Mouse (Mus musculus): ENCODE measurements around the gene 2510009E07Rik. TPM values are rescaled to one million over a fixed set of nuclear protein-coding genes. Genes with fewer than 3 reads are reported as not detected.

The 2510009E07Rik gene
- polyA plus RNA-seq (2015; fragmentation: Nextera tagmentation; extraction: Ambion mirVana), result 7.7 and 8.7 TPM in 2 replicates

DNA sequence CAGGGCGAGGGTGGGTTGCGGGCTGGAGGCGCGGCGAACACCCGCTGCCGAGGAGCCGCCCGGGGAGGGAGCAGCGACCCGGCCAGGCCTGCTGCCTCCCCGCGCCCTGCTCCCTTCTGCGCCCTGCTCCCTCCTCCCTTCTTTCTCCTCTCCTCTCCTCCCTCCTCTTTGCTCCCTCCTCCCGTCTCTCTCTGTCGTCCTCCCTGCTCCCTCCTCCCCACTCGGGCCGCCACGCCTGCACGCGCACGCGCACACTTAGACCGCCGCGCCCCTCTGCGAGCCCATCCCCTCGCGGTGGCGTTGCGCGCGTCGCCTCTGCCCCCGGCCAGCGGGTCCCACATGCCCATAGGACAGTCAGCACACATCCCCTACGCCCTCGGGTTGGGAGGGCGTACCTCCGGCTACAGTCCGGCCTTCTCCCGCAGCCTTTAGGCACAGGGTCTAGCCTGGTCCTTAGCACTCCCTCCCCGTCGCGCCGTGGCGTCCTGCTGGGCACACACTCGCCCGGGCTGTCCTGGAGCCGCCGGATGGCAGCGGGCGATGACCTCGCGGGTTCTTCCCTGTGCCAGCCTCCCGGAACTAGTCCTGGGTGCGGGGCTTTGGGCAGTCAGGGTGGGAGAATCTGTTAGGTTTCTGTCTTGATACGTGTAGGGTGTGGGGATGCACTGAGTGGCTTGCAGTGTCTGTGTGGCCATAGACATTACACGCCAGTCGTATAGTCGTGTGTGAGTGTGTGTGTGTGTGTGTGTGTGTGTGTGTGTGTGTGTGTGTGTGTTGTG lies at the start of gene 2510009E07Rik:
2510009E07Rik (minus strand) TSS at position 203 of the 779 bp plus-strand sequence.
- Histone ChIP-seq H3K27me3 (replicated peaks; ENCODE audit: control insufficient read depth, insufficient read depth, low read length) (no peaks in the 10 kb centered on the region), H3K27ac (ENCODE audit: low read depth, low read length) (peak within 1 kb of the TSS; percentile 83), H3K36me3 (ENCODE audit: control insufficient read depth, insufficient read depth) (no peaks in the 10 kb centered on the region), H3K9ac (ENCODE audit: low read depth, low read length) (peak within 1 kb of the TSS; percentile 72), H3K4me3 (ENCODE audit: low read depth, low read length) (peak within 1 kb of the TSS; percentile 77), H3K9me3 (ENCODE audit: control insufficient read depth) (no peaks in the 10 kb centered on the region), H3K4me2 (replicated peaks; ENCODE audit: low read depth) (peak within 1 kb of the TSS; percentile 98), H3K4me1 (replicated peaks; ENCODE audit: control insufficient read depth, insufficient read depth, low read length) (no peaks in the 10 kb centered on the region)
- under 1% methylated on average over 52 of the region's 61 CpGs for WGBS
- ATAC-seq, result peak; percentile 76
- peak; percentile 23 for TF ChIP-seq CTCF (IDR thresholded peaks at IDR 0.05; ENCODE audit: low read depth)

DNA sequence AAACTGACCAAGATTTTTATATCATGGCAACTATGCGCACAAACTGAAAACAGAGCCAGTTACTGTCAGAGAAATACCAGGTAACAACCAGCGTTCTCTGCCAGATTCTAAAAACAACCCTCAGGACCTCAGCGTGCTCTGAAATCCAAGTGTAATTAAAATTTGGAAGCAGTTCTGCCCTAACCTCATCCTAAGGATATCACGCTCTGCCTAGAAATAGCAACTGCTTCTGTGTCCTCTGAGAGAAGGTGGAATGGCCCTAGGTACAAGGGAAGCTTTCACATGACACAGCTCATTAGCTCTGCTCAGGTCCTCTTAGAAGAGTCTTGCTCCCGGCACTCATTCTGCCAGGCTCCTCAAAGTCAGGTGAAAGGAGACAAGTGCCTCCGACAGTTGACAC lies 48.9 kb upstream of the 2510009E07Rik start:
- no peak for TF ChIP-seq CTCF (IDR thresholded peaks at IDR 0.05; ENCODE audit: low read depth)
- no peaks in the 10 kb centered on the region for H3K4me1 ChIP-seq (replicated peaks; ENCODE audit: control insufficient read depth, insufficient read depth, low read length)
- H3K4me3 ChIP-seq (ENCODE audit: low read depth, low read length), result no peak overlapping the region
- no peak overlapping the region for H3K4me2 ChIP-seq (replicated peaks; ENCODE audit: low read depth)
- 92% methylated on average over 6 of the region's 6 CpGs for whole genome bisulfite sequencing
- H3K9me3 ChIP-seq (ENCODE audit: control insufficient read depth), result no peaks in the 10 kb centered on the region
- H3K9ac ChIP-seq (ENCODE audit: low read depth, low read length), result no peak overlapping the region
- H3K27ac ChIP-seq (ENCODE audit: low read depth, low read length), result no peak overlapping the region
- no peaks in the 10 kb centered on the region for H3K36me3 ChIP-seq (ENCODE audit: control insufficient read depth, insufficient read depth)
- no peak for ATAC-seq
- H3K27me3 ChIP-seq (replicated peaks; ENCODE audit: control insufficient read depth, insufficient read depth, low read length), result no peaks in the 10 kb centered on the region

DNA sequence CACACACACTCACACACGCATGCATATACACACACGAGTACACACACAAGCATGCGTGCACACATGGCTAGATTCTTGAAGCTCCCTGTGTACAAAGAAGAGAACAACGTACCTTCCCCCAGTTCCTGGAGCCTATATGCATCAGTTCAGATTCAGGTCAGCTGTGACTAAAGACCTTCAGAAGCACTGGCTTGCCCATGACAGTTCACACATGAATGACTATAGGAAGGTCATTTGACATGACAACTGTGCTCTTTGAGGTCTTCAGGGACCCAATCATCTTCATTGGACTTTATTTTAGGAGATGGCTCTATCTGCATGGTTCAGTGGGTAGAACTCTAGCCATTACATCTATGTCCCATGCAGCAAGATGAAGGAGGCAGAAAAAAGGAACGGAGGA lies 48.4 kb upstream of the 2510009E07Rik start:
- H3K9me3 ChIP-seq (ENCODE audit: control insufficient read depth), result no peaks in the 10 kb centered on the region
- H3K36me3 ChIP-seq (ENCODE audit: control insufficient read depth, insufficient read depth), result no peaks in the 10 kb centered on the region
- 94% methylated on average over 5 of the region's 5 CpGs for WGBS
- H3K27me3 ChIP-seq (replicated peaks; ENCODE audit: control insufficient read depth, insufficient read depth, low read length), result no peaks in the 10 kb centered on the region
- H3K27ac ChIP-seq (ENCODE audit: low read depth, low read length), result no peak overlapping the region
- no peak for ATAC-seq
- H3K4me3 ChIP-seq (ENCODE audit: low read depth, low read length), result no peak overlapping the region
- no peaks in the 10 kb centered on the region for H3K4me1 ChIP-seq (replicated peaks; ENCODE audit: control insufficient read depth, insufficient read depth, low read length)
- H3K9ac ChIP-seq (ENCODE audit: low read depth, low read length), result no peak overlapping the region
- TF ChIP-seq CTCF (IDR thresholded peaks at IDR 0.05; ENCODE audit: low read depth), result no peak
- H3K4me2 ChIP-seq (replicated peaks; ENCODE audit: low read depth), result no peak overlapping the region

DNA sequence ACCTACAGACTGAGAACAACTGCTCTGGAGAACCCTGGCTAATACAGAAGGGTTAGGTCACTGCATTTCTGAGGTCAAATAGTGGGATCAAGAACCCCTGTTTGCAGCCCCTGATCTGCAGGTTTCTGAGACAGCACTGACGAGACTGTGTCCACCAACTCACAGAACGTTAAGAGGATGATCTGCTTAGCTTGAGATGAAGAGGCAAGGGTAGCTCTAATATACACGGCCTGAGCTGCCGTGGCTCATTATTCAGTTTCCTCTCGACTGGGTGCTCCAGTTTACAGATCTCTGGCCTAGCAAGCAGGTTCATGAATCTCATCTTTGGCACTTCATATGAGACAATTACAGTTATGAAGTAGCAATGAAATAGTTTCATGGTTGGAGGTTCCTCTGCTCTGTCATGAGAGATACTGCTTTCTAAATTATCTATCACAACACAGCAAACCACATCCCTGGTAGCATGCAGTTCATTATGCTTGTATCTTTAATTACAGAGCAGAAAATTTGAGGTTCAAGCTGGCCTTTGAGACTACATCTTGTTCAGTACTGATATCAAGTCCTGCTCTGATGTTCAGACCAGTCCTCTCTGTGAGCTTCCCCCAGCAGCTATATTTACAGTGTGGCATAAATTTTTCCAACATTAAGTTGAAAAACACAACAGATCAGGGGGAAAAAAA lies 47.9 kb upstream of the 2510009E07Rik start:
- TF ChIP-seq CTCF (IDR thresholded peaks at IDR 0.05; ENCODE audit: low read depth), result no peak
- Histone ChIP-seq H3K9me3 (ENCODE audit: control insufficient read depth) (no peaks in the 10 kb centered on the region), H3K4me2 (replicated peaks; ENCODE audit: low read depth) (no peak overlapping the region), H3K27ac (ENCODE audit: low read depth, low read length) (no peak overlapping the region), H3K36me3 (ENCODE audit: control insufficient read depth, insufficient read depth) (no peaks in the 10 kb centered on the region), H3K27me3 (replicated peaks; ENCODE audit: control insufficient read depth, insufficient read depth, low read length) (no peaks in the 10 kb centered on the region), H3K9ac (ENCODE audit: low read depth, low read length) (no peak overlapping the region), H3K4me1 (replicated peaks; ENCODE audit: control insufficient read depth, insufficient read depth, low read length) (no peaks in the 10 kb centered on the region), H3K4me3 (ENCODE audit: low read depth, low read length) (no peak overlapping the region)
- 79% methylated on average over 5 of the region's 5 CpGs for WGBS
- ATAC-seq, result no peak

DNA sequence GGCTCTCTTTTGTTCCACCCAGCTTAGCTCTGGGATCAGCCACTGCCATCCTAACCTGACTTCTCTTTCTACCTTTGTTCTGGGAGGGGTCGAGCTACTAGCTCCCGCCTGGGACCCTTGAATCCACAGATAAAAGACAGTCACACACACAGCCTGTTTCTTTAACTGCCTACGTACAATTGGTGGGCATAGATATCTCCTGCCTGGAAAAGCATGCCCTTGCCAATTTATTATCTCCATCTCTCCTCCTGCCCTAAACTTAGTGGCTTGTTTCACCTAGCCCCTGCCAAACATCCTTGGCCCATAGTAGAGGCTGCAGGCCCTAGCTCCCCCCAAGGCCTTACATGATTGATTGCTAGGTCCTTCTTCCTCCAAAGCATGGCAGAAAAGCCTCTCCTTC lies 47.1 kb upstream of the 2510009E07Rik start:
- H3K27me3 ChIP-seq (replicated peaks; ENCODE audit: control insufficient read depth, insufficient read depth, low read length), result no peaks in the 10 kb centered on the region
- no peak overlapping the region for H3K4me3 ChIP-seq (ENCODE audit: low read depth, low read length)
- WGBS, result 78% methylated on average over 3 of the region's 3 CpGs
- H3K4me2 ChIP-seq (replicated peaks; ENCODE audit: low read depth), result no peak overlapping the region
- H3K36me3 ChIP-seq (ENCODE audit: control insufficient read depth, insufficient read depth), result no peaks in the 10 kb centered on the region
- no peak overlapping the region for H3K9ac ChIP-seq (ENCODE audit: low read depth, low read length)
- ATAC-seq, result no peak
- H3K4me1 ChIP-seq (replicated peaks; ENCODE audit: control insufficient read depth, insufficient read depth, low read length), result no peaks in the 10 kb centered on the region
- H3K9me3 ChIP-seq (ENCODE audit: control insufficient read depth), result no peaks in the 10 kb centered on the region
- H3K27ac ChIP-seq (ENCODE audit: low read depth, low read length), result no peak overlapping the region
- TF ChIP-seq CTCF (IDR thresholded peaks at IDR 0.05; ENCODE audit: low read depth), result no peak

DNA sequence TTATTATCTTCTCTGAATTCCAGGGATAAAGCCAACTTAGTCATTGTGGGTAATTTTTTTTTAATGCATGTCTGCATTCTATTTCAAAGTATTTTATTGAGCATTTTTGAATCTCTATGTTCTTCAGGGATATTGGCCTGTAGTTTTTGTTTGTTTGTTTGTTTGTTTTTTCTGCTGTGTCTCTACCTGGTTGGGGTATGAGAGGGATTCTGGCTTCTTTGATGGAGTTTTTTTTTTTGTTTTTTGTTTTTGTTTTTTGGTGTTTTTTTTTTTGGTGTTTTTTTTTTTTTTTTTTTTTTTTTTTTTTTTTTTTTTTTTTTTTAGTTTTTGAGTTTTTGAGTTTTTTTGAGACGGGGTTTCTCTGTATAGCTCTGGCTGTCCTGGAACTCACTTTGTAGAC lies 41.2 kb upstream of the 2510009E07Rik start:
- Histone ChIP-seq H3K4me3 (ENCODE audit: low read depth, low read length) (no peak overlapping the region), H3K27ac (ENCODE audit: low read depth, low read length) (no peak overlapping the region), H3K9ac (ENCODE audit: low read depth, low read length) (no peak overlapping the region), H3K4me2 (replicated peaks; ENCODE audit: low read depth) (no peak overlapping the region), H3K36me3 (ENCODE audit: control insufficient read depth, insufficient read depth) (no peaks in the 10 kb centered on the region), H3K27me3 (replicated peaks; ENCODE audit: control insufficient read depth, insufficient read depth, low read length) (no peaks in the 10 kb centered on the region), H3K4me1 (replicated peaks; ENCODE audit: control insufficient read depth, insufficient read depth, low read length) (no peaks in the 10 kb centered on the region), H3K9me3 (ENCODE audit: control insufficient read depth) (no peaks in the 10 kb centered on the region)
- no peak for TF ChIP-seq CTCF (IDR thresholded peaks at IDR 0.05; ENCODE audit: low read depth)
- ATAC-seq, result no peak
- WGBS, result 100% methylated on average over 1 of the region's 1 CpGs
